Mouse (Mus musculus) heart, postnatal 10 days (tissue): Measurements from ENCODE around the gene Gm20388. TPM values are rescaled to one million over a fixed set of nuclear protein-coding genes. Genes with fewer than 3 reads are reported as not detected.
"Not testable (repeated sequence)": the region's sequence is repeated elsewhere in the genome, so short reads cannot be mapped to it uniquely, and the experiment has no call there.

Experiments
- DNase-seq, 2 experiments: peaks; one replicate each; pipeline ENCODE4 v3.0.0; 2021
- intact Hi-C: fragments of 180-260 bp; cut with DNase I; formaldehyde crosslinking; loops from one replicate; pipeline ENCODE4 v1.15.1; 2025
- total RNA-seq, 2 experiments: library from RNA; stranded (reverse); gene quantifications; 2 replicates each; pipeline ENCODE4 v1.2.3; 2021

Gm20388 gene
- total RNA-seq, 2 experiments from 2014 or later = 2.0 to 2.2 TPM

- DNase-seq = peak; percentile 40 to 57
- intact Hi-C loops = no loop called here
Observed at GRCm38 (mm10) chr8:120768454-120769218, 858.0 kb downstream of the Gm20388 start.

DNA sequence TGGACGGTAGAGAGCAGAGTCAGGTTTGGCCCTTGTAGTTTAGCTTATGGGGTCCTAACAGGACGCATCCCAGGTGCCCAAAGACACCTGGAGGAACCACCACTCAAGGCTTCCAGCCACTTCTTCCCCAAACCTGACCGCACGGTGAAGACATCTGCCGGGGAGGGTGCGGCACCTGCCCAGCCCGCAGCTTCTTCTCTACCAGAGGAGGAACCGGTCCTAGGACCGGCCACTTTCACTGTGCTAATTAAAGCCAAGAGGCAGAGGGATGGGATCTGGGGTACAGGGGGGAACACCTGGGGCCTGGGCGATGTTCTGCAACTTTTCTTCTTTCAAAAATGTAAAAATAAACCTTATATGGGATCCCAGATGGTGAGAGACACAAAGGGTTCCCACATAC is 866.5 kb downstream of the Gm20388 start:
- intact Hi-C loops = no loop called here
- no peak for DNase-seq

DNA sequence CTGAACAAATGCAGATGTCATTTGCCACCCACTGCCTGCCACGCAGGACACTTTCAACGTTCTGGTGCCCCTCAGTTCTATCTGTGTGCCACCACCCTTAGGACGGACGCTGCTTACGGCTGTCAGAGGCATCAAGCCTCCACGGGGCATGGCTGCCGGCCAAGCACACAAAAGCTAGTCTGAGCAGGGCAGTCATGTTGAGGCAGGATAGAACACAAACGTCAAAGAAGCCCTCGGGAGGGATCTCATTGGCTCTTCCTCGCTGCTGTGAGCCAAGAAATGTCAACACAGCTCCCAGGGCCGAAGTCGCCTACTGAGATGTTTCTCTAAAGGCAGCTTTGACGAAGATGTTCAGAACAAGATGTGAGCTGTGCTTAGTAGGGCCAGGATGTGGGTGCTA is 867.1 kb downstream of the Gm20388 start:
- intact Hi-C loops = no loop called here
- DNase-seq = no peak

- intact Hi-C loops = no loop called here
- no peak for DNase-seq
Observed at GRCm38 (mm10) chr8:120779106-120779505, 868.5 kb downstream of the Gm20388 start.

DNA sequence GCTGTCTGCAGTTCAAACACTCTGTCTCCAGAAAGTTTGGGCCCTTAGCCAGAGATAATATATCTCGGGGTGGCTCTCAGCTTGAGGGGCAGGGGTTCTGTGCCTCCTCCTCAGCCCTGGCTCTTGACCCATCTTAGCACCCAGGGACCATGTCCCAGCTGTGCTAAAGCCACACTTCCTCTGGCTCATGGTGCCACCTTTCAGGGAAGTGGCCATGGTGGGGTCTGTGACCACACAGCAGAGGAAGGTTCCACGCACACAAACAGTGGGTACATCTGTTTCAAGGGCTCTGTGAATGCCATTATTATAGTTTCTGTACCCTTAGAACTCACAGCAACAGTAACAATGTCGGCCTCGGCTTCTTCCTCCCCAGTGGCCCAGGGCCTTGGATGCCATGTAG is 873.1 kb downstream of the Gm20388 start:
- intact Hi-C loops = no loop called here
- DNase-seq = no peak

DNA sequence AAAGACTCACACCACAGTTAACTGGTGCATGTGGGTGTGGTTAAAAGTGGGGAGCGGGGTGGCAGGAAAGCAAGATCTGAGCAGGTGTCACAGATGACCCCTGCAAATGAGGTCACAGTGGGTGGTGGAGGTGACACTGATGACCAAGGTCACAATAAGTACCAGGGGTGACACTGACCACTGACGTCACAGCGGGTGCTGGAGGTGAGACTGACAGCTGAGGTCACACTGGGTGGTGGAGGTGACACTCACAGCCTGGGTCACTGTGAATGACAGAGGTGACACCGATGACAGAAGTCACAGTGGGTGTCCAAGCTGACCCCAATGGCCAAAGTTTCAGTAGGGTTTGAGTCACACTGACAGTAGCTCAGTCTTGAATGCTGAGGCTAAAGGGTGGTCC is 876.1 kb downstream of the Gm20388 start:
- no peak for DNase-seq
- intact Hi-C loops = no loop called here

- no peak for DNase-seq
- intact Hi-C loops = no loop called here
Observed at GRCm38 (mm10) chr8:120787631-120788030, 877.0 kb downstream of the Gm20388 start.

GRCm38 (mm10) chr8:120792710-120793109 is 882.1 kb downstream of the Gm20388 start:
- DNase-seq = no peak
- intact Hi-C loops = no loop called here

- intact Hi-C loops = loop anchor here (1.0 to 5.0 kb wide), 2 partner anchors 59 to 116 kb away; partner anchors contain the start of gene Irf8
- peak; percentile 85 to 90 for DNase-seq
Observed at GRCm38 (mm10) chr8:120795944-120796635, 885.4 kb downstream of the Gm20388 start.

DNA sequence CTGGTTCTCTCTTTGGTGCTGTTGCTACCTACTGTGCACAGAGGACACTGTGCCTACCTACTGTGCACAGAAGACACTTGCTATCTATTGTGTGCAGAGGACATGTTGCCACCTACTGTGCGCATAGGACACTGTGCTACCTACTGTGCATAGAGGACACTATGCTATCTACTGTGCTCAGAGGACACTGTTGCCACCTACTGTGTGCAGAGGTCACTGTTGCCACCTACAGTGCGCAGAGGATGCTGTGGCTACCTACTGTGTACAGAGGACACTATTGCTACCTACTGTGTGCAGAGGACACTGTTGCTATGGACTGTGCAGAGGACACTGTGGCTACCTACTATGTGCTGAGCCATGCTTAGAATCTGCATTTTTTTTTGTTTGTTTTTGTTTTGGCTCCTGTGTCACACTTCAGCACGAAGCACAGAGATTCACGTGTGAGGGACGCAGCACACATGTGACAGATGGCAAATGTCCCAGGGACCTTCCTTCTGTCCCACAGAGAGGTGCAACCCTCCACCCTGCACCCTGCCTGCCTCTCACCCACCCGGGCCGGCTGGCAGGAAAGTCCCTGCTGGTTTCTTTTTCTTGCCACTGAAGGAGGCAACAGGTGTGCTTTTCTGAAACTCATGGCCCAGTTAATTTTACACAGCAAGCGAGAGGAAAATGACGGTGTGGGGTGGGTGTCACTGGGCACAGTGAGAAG is 886.5 kb downstream of the Gm20388 start:
- intact Hi-C loops = loop anchor here (5.0 kb wide), 1 partner anchor 60 kb away; the partner anchor contains the start of gene Irf8
- no peak for DNase-seq

DNA sequence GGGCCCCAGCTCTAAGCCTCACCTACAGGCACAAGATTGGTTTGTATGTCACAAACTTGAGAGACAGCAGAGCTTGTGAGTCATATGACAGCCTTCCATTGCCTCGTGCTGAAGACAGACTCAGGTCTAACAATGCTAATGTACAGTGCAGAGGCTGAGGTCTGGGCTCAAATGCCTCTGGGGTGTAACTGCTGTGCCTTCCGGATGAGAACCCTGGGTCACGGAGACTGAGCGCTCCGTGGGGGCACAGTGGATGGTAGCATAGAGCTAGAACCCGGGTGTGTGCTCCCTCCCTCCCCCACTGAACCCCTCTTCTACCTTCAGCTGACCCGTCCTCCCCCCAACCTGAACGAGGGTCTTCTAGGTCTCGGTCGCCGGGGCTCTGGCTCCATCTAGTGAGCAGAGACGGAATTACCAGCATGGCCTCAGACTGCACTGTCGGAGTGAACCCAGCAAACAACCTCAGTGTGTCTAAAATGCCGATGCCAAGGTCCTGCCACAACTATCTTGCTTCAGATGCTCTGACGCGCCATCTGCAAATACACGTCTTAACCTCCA is 889.7 kb downstream of the Gm20388 start:
- intact Hi-C loops = no loop called here
- peak; percentile 46 to 76 for DNase-seq

GRCm38 (mm10) chr8:120803661-120804375 is 893.2 kb downstream of the Gm20388 start:
- intact Hi-C loops = not testable (repeated sequence)

GRCm38 (mm10) chr8:120804741-120805140 is 894.1 kb downstream of the Gm20388 start:
- no peak for DNase-seq
- intact Hi-C loops = no loop called here

More at GRCm38 (mm10) chr8:120803661-120804375, 893.2 kb downstream of the Gm20388 start:
- DNase-seq = not testable (repeated sequence)

GRCm38 (mm10) chr8:120806780-120807264 is 896.2 kb downstream of the Gm20388 start:
- intact Hi-C loops = no loop called here
- peak in 1 of 2 experiments; percentile 33 for DNase-seq

DNA sequence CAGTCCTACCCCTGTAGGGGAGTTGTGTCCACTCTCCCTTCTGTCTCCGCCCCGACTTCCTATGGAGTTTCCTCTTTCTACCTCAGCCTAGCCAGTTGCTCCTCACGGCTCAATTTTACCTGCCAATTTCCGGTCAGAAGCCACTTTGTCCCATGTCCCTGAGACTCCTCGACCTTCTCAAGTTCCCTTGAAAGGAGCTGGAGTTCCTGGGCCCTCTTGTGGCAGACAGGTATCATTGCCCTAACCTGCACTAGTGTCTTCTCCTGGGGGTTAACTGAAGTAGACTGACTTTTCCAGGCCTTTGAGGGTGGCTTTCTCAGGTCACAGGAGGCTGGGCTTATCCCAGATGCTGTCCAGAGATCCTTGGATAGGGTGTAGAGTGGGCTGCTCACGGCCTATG is 897.1 kb downstream of the Gm20388 start:
- peak in 1 of 2 experiments; percentile 35 for DNase-seq
- intact Hi-C loops = no loop called here

- DNase-seq = peak in 1 of 2 experiments; percentile 28
- intact Hi-C loops = no loop called here
Observed at GRCm38 (mm10) chr8:120809050-120809449, 898.4 kb downstream of the Gm20388 start.

DNA sequence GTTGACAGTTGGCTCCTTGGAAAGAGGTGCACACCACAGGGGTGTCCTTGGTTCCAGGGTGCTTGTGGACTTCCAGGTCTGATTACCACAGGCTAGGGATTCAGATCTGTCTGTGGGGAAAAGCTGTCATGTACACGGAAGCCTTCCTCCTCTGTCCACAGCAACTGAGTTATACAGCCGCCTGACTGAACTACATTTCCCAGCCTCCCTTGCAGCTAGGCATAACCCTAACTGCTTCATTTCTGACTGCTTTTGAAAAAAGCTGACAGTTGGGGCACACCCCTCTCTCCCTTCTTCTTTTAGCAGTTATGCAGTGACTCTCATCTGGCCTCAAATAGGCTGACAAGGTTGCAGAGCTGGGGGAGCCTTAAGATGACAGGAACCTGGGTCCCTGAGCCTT is 901.3 kb downstream of the Gm20388 start:
- intact Hi-C loops = loop anchor here (10.0 kb wide), 1 partner anchor 703 kb away; no protein-coding TSS in a partner anchor
- no peak for DNase-seq

- DNase-seq = peak in 1 of 2 experiments; percentile 20
- intact Hi-C loops = loop anchor here (10.0 kb wide), 1 partner anchor 702 kb away; no protein-coding TSS in a partner anchor
Observed at GRCm38 (mm10) chr8:120813028-120813427, 902.4 kb downstream of the Gm20388 start.

DNA sequence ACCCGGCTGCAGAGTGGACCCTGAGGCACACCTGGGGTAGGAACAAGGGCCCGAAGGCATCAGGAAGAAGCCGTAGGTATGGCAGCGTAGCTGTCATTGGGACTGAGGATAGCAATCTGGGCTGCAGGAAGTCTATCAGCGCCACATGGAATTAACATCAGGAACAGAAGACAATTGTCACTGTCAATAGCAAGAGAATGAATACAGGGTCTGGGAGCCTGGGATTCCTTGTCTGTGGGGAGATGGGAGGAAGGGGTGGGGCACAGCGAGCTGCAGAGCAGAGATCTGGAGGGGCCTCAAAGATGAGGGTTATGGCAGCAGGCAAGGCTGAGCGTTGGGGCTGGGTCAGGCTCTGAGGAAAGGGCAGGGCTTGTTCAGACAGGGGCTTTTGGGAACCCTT is 903.2 kb downstream of the Gm20388 start:
- intact Hi-C loops = loop anchor here (10.0 kb wide), 1 partner anchor 701 kb away; no protein-coding TSS in a partner anchor
- DNase-seq = no peak

DNA sequence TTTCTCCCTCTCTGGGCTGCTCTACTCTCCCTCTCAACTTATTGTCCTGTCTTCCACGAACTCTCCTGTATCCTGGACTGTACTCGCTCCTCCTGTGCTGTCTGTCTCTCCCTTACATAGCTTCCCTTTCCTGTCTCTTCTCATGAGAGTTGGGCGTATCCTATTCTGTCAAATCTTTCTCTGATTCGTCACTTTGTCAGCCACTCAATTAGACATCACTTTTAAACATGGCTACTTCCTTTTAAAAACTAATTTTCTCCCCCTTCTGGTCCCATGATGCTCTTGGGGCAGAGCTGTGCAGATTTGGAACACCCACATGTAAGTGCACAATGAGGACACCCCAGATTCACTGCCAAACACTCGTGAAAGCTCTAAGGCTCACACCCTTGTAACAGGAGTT is 905.7 kb downstream of the Gm20388 start:
- no peak for DNase-seq
- intact Hi-C loops = loop anchor here (10.0 kb wide), 1 partner anchor 698 kb away; no protein-coding TSS in a partner anchor
